Mouse (Mus musculus) 3T3-L1 (cell line): ENCODE measurements around the gene Grin2d.

Experiments used
- DNase-seq: peaks from one replicate; pipeline ENCODE4 v3.0.0-alpha.2; 2015; ENCODE audit warnings: low read depth, low spot score

Gene Grin2d

DNA sequence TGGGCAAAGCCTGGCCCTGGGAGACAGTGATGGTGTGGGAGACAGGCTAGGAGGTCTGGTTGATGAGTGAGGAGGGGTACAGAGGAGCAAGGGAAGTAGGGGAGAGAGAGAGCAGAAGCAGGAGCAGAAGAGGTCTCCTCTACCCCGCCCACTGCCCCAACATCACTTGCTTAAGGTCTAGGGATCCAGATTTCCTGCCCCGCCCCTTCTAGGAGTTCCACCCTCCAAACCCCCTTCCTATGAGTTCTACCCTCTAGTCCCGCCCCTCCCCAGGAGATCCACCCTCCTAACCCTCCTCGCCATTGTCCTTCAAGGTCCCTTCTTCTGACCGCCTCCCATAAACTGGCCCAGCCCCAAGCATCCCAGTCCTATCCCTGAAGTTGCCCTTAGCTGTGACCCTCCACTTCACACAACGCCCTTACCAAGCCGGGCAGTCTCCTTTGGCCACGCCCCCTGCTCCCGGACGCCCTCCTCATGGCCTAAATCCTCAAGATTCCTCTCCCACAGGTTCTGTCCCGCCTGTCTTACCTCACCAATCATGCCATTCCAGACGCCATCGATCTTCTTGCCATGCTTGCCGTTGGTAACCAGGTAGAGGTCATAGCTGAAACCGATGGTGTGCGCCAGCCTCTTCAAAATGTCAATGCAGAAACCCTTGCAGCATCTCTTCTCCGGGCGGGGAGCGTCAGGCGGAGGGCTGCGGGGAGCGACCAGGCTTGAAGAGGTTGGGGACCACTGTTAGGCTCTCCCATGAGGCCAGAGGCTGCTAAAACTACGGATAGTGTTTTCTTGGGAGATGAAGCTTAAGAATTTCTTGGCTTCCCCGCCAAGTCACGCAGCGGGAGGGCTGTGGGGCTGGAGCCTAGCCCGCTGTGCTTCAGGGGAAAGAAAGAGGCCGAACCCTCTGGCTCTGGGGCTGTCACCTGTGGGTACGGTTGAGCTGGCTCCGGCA is 21.0 kb downstream of the Grin2d start:
- no peak for DNase-seq

DNA sequence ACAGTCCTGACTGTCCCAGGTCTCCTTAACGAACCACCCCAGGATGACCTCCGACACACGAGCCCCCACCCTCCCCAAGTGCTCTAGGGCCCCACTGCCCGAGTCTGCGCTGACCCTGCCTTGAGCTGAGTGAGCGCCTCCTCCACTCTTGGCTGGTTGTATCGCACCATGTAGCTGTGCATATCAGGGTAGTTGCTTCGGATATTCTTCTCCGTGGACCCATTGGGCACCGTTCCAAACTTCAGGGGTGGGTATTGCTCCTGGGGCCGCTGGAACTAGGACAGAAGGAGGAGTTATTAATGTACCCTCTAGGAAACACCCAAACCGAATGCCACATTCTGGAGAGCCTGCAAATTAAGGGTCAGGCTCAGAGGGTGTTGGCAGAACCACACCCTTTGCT is 25.1 kb downstream of the Grin2d start:
- no peak for DNase-seq

DNA sequence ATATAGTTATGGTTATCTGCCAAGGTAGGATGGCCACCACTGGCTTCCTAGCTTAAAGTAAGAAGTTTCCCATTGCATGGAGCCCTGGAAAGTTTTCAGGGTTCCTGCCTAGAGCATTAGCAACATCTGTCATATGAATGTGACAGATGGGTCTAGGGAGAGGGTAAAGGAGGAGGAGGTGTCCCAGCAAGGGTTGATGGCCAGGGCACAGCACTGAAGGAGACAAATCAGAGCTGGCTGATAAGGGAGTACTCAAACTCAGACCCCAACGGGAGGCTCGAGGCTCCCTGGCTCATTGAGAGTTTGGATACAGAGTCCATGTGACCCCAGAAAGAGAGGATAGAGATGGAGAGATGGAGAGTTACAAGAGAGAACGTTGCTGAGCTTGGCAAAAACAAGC is 27.5 kb downstream of the Grin2d start:
- DNase-seq = no peak

DNA sequence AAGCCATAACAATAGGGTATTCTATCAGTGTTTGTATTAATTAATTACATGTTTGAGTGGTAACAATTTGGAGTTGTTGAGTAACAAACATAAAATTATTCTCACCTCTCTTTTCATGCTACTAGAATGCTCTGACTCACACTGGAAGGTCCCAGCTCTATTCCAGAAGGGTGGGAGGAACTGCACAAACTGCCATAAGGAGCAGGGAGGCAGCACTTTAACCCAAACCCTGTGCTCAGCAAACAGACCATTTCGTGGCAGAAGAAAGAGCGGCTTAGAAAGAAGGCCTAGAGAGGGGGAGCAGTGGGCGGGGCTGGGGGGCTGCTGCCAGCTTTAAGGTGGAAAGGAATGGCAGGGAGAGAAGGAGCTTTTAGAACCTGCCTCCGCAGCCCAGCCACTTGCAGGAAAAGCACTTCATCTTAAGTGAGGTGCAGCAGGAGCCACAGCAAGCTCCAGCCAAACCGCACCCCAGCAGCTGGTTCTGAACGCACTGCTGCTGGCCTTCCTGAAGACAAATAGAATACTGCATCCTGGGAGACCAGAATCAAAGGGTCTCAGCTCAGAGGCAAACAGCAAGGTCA is 29.6 kb downstream of the Grin2d start:
- DNase-seq = no peak

DNA sequence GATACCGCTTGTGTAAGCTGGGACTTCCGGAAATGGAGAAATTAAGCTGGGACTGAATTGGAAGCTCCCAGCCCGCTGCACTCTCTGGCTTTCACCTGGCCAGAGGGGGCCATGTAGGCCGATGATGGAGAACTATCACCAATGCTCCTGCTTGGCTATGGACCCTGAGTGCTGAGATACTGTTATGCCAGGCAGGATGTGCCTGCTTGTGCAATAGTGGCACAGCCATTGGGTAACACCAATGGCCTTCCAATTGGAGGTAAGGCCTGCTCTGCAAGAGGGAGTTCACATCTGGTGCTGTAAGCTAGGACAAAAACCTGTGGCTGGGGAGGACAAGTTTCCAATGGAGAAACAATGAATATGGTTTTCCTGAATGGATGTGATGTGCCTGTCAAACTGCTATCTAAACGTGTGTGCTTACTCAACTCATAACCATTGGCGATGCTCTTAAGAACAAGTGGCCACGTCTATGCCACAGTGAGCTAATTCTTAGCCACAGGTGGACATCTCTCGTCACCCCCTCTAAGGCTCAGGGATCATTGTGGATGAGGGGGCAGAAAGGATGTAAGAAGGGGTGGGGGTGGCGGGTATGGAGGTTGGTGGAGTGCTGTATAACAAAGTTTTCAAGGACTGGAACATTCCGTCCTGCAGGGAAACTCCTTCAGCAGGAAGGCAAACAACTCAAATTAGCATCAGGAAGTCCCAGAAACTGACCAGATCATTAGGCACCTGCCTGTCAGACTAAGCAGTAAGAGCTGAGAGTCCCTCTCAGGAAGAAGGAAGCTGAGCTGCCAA is 35.0 kb downstream of the Grin2d start:
- no peak for DNase-seq

DNA sequence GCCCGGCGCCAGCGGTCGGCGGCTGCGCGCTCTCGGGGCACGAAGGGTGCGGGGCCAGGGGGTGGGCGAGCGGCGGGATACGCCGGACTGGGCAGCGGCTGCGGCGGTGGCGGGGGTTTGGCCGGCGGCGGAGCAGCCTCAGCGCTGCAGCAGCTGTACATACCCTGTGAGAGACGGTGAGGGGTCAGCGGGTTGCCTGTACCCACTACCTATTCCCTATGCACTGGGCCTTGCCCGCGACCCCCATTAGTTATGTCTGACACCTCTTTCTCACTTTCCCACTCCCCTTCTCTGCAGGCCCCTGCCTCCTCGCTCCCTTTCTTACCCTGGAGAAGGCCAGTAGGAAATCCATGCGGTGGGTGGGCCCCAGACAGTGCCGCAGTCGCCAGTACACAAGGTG is 44.3 kb downstream of the Grin2d start:
- DNase-seq = no peak

DNA sequence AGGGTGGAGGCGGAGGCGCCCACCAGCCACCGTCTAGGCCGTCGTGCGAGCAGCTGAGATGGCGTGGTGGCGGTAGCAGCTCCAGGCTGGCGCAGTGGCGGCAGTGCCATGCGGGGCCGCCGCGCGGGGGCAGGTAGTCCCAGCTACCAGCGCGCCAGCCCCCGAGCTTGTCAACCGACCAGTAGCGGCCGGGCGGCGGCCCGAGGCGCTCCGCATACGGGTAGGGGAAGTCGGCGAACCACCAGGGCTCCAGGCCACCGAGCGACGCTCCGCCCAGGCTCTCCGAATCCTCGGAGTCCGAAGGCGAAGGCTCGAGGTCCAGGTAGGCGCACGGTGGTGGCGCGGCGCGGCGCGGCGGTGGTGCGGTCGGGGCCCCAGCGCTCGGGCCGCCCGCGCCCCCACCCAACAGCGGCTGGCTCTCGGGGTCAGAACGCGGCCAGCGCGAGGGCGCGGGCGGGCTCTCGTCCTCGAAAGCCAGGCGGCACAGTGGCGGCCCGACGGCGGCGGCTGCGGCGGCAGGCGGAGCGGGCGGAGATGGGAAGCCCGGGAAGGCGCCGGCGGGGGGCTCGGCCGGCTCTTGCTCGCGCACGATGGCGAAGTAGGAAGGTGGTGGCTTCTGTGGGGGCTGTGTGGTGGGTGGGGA is 44.9 kb downstream of the Grin2d start:
- DNase-seq = no peak

DNA sequence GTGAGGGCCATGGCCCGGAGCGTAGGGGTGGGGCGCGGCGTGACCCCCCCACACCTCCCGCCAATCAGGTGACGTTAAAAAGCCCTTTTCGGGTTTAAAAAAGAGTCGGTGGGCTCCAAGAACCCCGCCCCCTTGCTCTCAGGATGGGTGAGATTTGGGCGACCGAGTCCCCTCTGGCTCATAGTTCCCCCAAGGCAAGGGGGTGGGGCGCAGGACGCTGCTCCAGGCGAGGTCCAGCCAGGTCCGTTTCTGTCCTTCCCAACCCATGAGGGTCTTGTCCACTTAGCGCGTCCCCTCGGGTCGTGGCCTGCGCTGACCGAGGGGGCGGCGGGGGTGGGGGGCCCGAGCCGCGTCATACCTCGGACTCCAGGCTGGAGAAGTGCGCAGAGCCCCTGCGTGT is 45.8 kb downstream of the Grin2d start:
- DNase-seq = no peak

DNA sequence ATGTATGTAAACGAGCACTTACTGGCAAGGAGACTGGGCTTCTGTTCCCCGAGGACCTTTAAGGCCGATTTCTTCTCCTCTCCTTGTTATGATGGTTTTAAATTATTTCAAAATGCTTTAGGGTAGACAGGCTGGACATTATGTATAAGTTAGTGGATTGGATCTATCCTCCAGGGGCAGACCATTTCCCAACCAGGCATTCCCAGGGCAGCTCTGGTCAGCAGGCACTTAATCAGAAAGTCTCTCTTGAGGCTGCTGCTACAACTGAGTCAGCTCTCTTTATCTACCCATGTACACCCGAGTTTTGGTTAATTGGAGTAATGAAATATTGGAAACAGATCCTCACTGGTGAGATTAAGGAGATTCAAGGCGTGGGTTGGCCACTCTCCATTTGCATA is 47.1 kb downstream of the Grin2d start:
- DNase-seq = peak; percentile 49

DNA sequence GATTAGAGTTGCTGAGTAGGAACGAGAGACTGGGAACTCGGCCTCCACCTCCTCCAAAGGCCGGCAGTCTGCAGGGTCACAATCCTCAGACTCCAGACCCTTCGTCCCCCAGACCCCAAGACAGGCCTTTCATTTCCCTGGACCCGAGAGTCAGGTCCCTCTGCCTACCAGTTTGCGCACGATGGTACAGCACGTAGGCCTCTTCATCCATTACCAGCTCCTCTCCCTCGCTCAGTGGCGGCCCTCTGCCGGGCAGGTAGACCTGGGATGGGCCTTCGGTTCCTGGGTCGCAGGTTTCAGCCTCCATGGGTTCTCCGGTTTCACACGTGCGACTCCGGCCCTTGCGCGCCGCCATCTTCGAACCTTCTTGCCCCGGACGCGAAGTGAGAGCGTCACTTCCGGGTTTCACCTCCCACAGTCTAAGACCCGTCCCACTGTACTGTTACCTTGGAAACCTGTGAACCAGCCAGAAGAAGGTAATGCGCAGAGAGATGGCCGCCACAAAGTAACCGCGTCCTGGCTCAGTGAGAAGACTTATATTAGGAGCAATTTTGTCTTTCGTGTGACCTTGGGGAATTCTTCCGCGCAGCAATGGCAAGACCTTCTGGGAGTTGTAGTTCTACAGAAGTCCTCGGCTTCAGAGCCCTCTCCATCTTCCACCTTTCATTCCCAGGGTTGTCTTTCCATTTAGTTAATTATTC is 47.6 kb downstream of the Grin2d start, which contains the start of gene Grwd1:
Gene Grwd1, minus strand, starts transcription at position 518 of the 701 bp plus-strand sequence.
- DNase-seq = peak; percentile 94

DNA sequence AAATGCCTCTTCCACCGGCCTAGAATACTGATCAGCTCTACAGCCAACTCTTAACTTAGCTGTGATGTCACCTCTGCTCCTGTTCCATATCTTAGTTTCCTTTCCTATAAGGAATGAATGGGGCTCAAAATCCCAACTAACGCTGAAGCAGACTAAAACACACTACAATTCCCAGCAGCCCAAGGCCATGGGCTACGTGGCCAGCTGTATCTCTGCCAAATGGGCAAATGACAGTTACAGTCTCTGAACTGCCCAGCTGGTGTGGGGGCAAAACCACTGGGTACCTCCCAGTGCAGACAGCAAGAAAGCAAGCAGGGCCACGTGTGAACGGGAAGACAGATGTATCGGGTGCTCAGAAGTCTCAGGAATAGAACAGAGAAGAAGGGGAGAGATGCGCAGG is 51.5 kb downstream of the Grin2d start:
- DNase-seq = no peak

DNA sequence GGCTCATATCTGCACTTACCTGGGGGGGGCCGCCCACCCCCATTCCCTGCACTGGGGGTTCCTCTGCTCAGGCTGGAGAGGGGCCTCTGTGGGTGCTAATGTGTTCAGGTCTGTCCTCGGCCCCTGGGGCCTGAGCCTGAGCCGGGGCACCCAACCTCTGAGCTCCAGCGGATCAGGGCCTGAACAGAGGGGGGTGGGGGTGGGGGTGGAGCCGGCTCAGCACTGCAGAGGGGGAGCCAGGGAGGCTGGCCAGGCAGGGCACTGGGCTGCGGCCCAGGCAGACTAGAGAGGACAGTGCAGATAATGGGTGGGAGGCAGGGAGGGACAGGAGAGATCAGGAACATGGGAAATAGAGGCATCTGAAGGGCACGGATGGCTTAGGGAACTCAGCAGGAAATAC is 53.6 kb downstream of the Grin2d start, which contains the start of gene Kcnj14:
Gene Kcnj14, minus strand, starts transcription at position 185 of the 400 bp plus-strand sequence.
- no peak for DNase-seq

DNA sequence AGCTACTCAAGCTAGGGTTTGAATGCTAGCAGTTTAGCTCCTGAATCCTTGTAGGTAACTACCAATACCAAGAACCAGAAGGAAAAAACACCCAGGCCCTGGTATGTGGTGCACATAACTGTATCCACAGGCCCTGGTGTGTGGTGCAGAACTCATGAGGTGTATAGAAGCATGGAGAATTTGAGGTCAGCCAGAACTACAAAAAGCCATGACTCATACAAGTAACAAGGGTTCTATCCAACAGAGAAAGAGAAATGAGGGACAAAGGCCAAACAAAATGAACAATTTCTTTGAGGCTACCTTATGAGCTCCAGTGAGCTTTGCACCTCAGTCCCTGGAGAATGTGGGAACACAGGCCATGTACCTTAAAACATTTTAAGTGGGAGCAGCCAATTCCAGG is 57.3 kb downstream of the Grin2d start:
- DNase-seq = peak; percentile 72

DNA sequence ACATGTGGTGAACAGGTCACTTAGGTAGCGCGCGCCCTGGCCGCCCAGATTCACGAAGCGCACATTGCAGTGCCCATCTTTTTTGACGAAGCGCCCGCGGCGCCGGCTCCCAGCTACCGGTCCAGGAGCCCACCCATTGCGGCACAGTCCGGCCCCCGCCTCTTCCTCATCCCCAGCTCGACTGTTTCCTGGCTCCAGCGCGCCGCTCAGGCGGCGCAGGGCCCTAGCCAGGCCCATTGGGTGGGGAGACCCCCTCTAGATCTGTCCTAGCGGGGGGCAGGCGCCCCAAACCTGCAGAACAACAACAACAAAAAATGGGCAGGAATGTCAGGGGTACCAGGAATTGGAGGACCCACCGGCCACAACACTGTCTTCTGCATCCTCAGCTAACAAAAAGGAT is 58.3 kb downstream of the Grin2d start:
- DNase-seq = no peak

DNA sequence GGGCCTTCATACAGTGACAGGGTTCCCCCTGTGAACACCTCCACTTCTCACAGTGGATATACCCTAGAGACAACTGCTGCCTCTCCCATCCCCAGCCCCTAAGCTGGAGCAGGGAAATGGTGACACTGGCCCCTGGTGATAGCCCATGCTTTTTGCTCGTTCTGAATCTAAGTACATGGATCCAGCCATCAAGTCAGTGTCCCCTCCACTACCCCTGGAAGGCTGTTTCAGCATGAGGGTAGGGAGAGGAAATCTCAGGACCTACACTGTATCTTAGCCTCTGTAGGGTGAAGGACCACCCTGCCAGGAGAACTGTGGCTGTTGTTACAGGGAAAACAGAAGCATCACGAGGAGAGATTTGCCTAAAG is 62.2 kb downstream of the Grin2d start:
- DNase-seq = no peak

DNA sequence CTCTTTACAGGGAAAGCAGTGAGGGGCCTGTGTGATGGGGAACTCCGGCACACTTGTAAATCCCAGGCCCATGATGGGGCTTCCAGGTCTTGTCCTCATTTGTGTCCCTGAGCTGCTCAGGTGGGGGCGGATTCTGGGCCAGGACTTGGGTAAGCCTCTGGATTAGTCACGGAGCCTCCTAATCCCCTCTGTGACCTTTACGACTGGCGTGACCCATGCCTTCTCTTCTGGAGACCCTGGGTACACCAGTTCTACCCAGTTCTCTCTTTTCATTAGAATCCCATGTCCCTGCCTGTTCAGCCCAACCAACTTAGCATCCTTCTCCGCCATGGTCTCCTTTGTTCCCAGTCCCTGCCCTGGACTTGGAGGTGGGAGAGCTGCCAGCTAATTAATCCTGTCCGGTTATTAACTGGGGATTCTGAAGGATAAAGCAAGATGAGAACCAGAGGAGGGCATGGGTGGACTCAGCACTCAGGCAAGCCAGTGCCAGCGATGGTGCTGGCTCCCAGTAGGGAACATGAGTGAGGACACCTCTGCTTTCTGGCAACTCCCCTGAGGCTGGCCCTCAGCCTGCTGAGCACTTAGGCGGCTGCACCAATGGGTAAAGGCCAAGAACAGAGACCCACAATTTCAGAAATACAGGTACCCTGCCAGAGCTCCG is 62.7 kb downstream of the Grin2d start:
- DNase-seq = no peak

DNA sequence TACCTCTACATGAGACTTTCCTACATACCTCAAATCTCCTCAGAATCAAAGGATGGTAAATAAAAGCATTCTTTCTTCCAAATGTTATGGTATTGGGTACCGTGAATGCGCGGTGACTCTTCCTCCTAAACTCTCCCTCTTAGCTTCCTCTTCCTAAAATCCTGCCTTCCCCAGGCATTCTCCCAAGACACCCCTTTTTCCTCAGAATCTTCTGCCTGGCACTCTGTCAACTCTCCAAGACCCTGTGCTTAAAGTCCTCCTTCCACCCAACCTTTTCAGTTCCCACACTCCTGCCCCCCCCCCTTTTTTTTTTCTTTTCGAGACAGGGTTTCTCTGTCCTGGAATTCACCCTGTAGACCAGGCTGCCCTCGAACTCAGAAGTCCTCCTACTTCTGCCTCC is 63.3 kb downstream of the Grin2d start:
- DNase-seq = no peak

DNA sequence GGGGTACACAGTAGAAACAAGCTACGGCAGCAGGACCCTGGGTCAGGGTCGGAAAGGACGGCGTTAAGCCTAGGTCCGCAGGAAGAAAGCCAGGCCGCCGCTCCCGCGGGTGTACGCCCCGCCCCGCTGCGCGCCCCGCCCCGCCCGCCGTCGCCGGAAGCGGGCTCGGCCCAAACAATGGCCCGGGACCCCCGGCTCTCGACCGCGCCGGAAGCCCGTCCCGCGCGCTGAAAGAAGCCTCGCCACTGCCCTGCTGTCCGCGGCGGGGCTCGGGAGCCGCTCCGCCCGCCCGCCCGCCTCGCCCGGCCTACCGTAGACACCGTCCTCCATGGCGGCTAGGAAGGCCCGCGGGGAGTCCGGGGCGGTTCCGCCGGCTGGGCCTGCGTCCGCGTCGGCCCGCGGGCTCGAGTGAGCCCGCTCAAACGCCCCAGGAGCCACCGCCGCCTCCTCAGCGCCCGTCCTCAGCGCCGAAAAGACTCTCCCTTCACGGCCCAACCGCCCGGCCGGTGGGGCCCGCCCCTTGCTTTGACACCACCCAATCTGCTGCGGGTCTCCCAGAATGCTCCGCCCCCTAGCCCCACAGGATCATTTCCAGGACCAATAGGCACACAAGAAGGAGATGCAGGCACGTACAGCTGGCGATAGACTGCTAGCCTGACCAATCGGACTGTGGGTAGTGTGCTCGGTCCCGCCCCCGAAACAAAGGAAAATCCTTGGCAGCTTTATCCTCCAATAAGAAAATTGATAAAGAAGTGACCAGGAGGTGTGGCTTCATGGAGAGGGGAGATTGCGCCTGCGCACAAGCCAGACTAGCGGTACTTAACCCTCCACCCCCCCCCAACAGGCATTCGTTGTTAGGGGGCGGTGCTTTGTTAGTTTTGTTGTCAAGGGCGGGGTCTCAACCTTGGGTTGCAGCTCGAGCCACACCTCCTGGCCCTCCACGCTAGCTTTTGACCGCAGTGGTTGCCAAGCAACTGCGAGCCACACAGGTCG is 64.1 kb downstream of the Grin2d start, which contains the start of gene Cyth2:
Gene Cyth2, minus strand, starts transcription at position 795 of the 993 bp plus-strand sequence.
- peak; percentile 99 for DNase-seq

DNA sequence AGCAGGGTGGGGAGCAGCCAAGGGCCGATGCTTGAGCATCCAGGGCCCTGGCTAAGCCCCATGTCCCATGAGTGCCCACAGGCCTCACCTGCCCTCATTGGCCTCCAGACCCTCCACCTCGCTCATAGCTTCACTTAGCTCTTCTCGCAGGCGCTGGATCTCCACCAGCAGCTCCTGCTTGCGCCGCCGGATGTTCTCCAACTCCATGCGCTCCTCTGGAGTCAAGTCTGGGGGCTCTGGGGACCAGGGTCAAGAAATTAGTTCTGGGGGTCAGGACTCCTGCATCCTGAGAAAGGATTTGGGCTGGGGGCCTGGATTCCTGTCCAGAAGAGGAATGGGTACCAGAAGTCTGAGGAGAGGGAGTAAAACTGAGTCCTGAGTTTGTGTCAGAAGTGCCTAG is 65.3 kb downstream of the Grin2d start:
- no peak for DNase-seq
